Mouse (Mus musculus) kidney, postnatal 10 days (tissue): Measurements from ENCODE around the gene Usp47.
A peak's percentile ranks its signal among the peaks of the same experiment; 100 is the strongest.

Experiments used
- DNase-seq: peaks from one replicate; pipeline ENCODE4 v3.0.0; 2021; ENCODE audit warnings: mixed read lengths

Usp47 gene

GRCm38 (mm10) chr7:112023150-112023600 is at the start of gene Usp47:
Usp47 (plus strand) TSS chr7:112023504.
- peak; percentile 92 for DNase-seq

GRCm38 (mm10) chr7:111976401-111976800 is 46.9 kb upstream of the Usp47 start:
- no peak for DNase-seq

- no peak for DNase-seq
Measured at GRCm38 (mm10) chr7:111977871-111978270, 45.4 kb upstream of the Usp47 start.

- no peak for DNase-seq
Measured at GRCm38 (mm10) chr7:111982296-111982695, 41.0 kb upstream of the Usp47 start.

- no peak for DNase-seq
Measured at GRCm38 (mm10) chr7:111984530-111984929, 38.8 kb upstream of the Usp47 start.

GRCm38 (mm10) chr7:111985266-111985665 is 38.0 kb upstream of the Usp47 start:
- DNase-seq = no peak

- no peak for DNase-seq
Measured at GRCm38 (mm10) chr7:111986906-111987305, 36.4 kb upstream of the Usp47 start.

- no peak for DNase-seq
Measured at GRCm38 (mm10) chr7:111997441-111997840, 25.9 kb upstream of the Usp47 start.

- DNase-seq = no peak
Measured at GRCm38 (mm10) chr7:111998446-111999004, 24.8 kb upstream of the Usp47 start.

GRCm38 (mm10) chr7:111999376-111999775 is 23.9 kb upstream of the Usp47 start:
- no peak for DNase-seq

- DNase-seq = no peak
Measured at GRCm38 (mm10) chr7:112000166-112000565, 23.1 kb upstream of the Usp47 start.

GRCm38 (mm10) chr7:112010511-112010910 is 12.8 kb upstream of the Usp47 start:
- DNase-seq = no peak

GRCm38 (mm10) chr7:112010976-112011375 is 12.3 kb upstream of the Usp47 start:
- DNase-seq = no peak

GRCm38 (mm10) chr7:112012102-112012501 is 11.2 kb upstream of the Usp47 start:
- DNase-seq = peak; percentile 60

GRCm38 (mm10) chr7:112012621-112013177 is 10.6 kb upstream of the Usp47 start:
- no peak for DNase-seq

GRCm38 (mm10) chr7:112014148-112014547 is 9.2 kb upstream of the Usp47 start:
- DNase-seq = no peak

- no peak for DNase-seq
Measured at GRCm38 (mm10) chr7:112022506-112023149, 676 bp upstream of the Usp47 start.

GRCm38 (mm10) chr7:112023601-112024445 is 519 bp downstream of the Usp47 start:
- no peak for DNase-seq

- no peak for DNase-seq
Measured at GRCm38 (mm10) chr7:112024446-112024730, 1.1 kb downstream of the Usp47 start.

GRCm38 (mm10) chr7:112024856-112025255 is 1.6 kb downstream of the Usp47 start:
- no peak for DNase-seq

- no peak for DNase-seq
Measured at GRCm38 (mm10) chr7:112030594-112030993, 7.3 kb downstream of the Usp47 start.

- DNase-seq = no peak
Measured at GRCm38 (mm10) chr7:112035804-112036203, 12.5 kb downstream of the Usp47 start.

GRCm38 (mm10) chr7:112036636-112037035 is 13.3 kb downstream of the Usp47 start:
- no peak for DNase-seq

GRCm38 (mm10) chr7:112040271-112040670 is 17.0 kb downstream of the Usp47 start:
- no peak for DNase-seq
